Mouse (Mus musculus) c-Kit-positive CD71-positive TER-119-negative erythroid progenitor cells, embryonic 14.5 days (primary cell): ENCODE data around the gene Efcab2.
A peak's percentile ranks its signal among the peaks of the same experiment; 100 is the strongest.

Source experiments
- DNase-seq: peaks from one replicate; pipeline ENCODE4 v3.0.0-alpha.2; 2013; ENCODE audit warnings: low read depth

Efcab2 gene

GRCm38 (mm10) chr1:178485138-178485867 is 79.4 kb downstream of the Efcab2 start:
- DNase-seq, result no peak

DNA sequence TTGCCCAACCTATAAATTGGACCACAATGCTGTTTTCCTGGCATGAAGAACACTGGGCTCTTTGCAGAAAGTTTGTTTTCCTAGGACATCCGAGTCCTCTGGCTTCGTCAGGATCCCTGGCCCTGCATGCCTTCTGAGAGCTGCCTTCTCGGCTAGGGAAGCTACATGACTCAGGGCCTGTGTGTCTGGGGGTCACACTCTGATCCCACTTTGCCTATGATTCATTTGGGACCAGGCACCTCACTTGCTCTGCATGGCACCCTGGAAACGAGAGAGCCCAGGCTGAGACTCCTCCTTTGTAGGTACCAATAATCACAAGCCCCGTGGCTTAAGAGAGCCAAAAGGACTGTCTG is 80.0 kb downstream of the Efcab2 start:
- no peak for DNase-seq

DNA sequence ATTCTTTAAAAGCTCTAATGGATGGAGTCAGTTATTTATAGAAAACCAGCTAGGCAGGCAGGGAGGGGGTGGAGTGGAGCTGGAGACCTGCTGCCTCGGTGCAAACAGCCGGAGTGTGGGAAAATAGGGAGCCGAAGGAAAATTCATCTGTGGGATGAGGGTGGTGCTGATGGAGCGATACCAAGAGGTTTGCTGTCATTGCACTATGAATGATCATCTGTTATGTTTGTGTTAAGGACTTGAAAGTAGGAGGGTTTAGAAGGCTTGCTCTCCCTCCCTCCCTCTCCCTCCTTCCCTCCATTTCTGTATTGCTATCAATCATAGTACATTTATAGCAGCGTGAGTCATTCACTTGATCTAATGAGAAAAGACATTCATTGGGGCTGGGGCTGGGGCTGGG is 80.9 kb downstream of the Efcab2 start:
- DNase-seq, result no peak

- DNase-seq, result no peak
These were observed 83.2 kb downstream of the Efcab2 start for GRCm38 (mm10) chr1:178489127-178489526.

DNA sequence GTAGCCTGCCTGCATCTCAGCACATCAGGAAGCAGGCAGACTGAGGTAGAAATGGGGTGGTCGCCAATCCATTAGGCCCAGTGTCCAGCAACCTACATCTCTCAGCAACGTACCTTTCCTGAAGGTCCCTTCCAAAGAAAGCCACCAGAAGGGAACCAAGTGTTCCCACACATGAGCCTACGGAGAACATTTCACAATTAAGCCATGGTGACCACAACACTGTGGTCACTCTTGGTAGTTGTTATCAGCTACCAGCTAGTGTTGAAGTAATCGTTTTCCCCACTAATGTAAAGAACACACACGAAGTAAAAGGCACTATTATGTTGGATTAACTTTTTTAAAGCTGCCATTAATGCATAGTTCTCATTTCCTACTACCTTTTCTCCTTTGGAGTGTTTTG is 85.8 kb downstream of the Efcab2 start:
- no peak for DNase-seq

GRCm38 (mm10) chr1:178492493-178492892 is 86.6 kb downstream of the Efcab2 start:
- no peak for DNase-seq

DNA sequence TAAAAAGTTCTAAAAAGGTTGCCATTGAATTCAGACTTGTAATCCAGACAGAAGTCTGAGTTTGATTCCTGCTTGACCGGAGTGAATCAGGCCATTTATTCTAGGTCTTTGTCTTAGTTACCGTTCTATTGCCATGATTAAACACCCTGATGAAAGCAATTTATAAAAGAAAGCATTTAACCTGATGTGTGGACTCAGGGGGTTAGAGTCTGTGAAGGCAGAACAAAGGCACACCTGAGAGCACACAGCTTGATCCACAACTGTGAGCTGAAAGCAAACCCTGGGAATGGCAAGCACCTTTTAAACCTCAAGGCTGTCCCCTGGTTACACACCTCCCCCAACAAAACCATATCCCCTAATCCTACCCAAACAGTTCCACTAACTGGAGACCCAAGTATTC is 90.3 kb downstream of the Efcab2 start:
- no peak for DNase-seq

DNA sequence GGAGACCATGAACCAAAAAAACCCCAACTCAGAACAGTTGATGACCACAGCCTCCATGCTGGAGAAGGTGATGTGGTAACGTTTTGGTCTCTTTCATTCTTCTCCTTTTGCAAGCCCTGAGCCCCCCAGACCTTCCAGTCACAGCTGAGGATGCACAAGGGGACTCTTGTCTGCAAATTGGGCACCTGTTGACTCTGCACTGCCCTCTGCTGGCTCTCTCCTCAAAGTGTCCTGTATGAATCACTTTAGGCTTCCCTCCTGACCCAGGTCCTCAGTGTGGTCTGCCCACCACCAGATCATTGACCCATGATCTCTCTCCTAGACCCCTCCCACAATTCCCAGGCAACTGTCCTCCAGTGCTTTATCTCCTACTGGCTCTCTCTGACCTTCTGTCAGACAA is 91.0 kb downstream of the Efcab2 start:
- peak; percentile 32 for DNase-seq

GRCm38 (mm10) chr1:178506938-178507337 is 101.1 kb downstream of the Efcab2 start:
- no peak for DNase-seq

- DNase-seq, result no peak
These were observed 106.6 kb downstream of the Efcab2 start for GRCm38 (mm10) chr1:178512323-178513031.

GRCm38 (mm10) chr1:178513954-178514353 is 108.1 kb downstream of the Efcab2 start:
- DNase-seq, result no peak

GRCm38 (mm10) chr1:178515839-178516238 is 110.0 kb downstream of the Efcab2 start:
- DNase-seq, result no peak

DNA sequence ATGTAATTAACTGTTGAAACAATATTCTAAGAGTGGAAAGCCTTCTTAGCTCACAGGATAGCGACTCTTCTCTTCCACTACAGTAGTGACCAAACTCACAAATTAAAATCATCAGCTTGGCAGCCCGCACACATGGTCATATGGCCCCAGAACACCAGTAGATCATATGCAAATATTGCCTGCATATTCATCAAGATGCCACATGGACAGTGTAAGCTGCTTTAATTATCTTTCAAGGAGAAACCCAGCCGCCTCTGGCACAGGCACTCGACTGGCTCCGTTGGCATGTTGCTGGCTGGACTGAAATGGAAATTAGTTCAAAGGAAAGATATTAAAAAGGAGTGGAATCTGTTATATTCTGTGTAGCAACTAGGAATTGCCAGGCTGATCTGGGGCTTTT is 116.5 kb downstream of the Efcab2 start:
- DNase-seq, result no peak

DNA sequence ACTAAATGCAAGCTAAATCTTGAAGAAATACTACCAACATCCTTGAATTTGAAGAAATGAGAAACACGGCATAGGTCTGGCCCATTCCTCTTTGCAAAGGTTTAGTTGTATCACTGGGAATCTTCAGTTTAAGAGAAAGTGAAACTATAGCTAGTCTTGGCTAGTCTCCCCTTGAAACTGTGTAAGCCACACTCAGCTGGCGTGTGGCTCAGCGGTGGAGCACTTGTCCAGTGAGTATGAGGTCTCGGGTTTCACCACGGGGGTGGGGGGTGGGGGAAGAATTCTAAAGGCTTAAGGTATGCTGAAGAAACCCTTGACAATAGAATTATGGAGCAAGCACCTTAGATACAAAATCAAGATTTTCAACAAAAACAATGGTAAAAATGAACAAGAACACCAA is 117.3 kb downstream of the Efcab2 start:
- no peak for DNase-seq

GRCm38 (mm10) chr1:178527185-178527546 is 121.3 kb downstream of the Efcab2 start:
- peak; percentile 75 for DNase-seq

DNA sequence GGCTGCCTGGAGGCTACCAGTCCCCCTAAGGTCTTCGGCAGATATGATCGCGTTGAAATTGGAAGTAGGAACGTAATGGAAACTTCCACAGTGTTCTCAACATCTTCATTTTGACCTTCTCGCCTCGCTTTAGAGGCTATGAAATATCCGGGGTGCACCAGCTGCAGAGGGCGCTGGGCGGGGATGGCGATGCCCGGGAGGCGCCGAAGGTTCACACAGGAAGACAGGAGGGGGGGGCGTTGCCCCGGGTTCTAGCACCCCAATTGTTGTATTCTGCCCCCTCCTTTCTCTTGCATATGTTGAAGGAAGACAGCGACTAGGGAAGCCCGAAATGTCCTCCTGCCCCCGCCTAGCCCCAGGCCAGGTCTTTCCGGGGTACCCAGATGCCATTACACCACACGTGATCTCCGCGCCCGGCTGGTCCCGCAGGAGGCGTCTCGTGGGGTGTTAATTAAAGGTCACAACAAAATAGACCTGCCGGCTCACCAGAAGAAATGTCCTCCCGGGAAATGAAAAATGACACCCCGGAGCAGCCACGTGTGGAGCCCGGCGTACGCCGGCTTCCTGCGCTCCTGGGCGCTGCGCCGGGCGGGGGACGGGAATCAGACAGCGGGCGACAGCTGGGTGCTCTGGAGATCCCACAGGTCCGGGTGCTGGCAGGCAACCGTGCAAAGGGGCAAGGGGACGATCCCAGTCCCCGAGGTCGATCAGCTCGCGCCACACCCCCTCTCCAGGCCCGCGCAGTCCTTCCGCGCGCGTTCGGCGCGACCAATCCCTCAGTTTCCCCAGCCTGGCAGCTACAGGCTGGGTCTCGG is 121.9 kb downstream of the Efcab2 start:
- no peak for DNase-seq

DNA sequence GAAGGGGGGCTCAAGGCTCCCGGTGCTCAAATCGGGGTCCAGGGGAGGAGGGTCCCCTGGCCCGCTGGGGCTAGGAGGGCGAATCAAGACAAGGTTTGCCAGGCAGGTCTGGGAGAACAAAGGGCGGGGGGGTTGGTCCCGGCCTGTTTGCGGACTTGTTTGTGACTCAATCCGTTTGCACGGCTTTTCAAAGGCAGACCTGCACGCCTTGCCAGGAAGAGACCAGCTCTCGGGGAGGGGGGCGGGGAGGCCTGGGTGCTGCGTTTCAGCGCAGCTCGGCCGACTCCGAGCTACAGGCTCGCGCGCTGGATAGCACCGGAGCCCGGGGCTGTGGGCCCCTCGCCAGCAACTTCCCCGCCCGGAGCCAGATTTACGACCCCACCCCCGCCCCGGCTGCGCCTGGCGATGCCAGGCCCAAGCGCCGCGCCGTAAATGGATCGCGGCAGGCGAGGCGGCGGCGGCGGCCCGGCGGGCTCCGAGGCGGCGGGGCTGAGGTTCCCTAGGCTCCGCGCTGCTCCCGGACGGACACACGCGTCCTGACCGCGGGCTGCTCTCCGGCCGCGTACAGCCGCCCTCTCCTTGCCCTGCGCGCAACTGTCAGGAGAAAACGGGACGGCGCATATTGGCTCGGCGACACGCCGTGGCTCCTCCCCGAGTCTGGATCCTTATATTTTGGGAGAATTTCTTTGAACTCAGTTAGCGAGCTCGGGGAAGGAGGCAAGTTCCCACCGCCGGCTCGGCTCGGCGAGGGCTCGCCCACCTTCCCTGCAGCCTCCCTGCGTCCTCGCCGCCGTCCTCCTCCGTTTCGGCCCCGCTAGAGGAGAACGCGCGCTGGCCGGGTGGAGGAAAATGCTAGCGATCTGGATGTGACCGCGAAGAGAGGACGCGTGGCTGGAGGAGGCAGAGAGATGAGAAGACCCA is 122.8 kb downstream of the Efcab2 start, which contains the start of gene Kif26b:
Gene Kif26b (plus strand): TSS at position 695 of the 921 bp plus-strand sequence.
- DNase-seq, result no peak

GRCm38 (mm10) chr1:178529512-178530300 is 123.8 kb downstream of the Efcab2 start:
- no peak for DNase-seq

DNA sequence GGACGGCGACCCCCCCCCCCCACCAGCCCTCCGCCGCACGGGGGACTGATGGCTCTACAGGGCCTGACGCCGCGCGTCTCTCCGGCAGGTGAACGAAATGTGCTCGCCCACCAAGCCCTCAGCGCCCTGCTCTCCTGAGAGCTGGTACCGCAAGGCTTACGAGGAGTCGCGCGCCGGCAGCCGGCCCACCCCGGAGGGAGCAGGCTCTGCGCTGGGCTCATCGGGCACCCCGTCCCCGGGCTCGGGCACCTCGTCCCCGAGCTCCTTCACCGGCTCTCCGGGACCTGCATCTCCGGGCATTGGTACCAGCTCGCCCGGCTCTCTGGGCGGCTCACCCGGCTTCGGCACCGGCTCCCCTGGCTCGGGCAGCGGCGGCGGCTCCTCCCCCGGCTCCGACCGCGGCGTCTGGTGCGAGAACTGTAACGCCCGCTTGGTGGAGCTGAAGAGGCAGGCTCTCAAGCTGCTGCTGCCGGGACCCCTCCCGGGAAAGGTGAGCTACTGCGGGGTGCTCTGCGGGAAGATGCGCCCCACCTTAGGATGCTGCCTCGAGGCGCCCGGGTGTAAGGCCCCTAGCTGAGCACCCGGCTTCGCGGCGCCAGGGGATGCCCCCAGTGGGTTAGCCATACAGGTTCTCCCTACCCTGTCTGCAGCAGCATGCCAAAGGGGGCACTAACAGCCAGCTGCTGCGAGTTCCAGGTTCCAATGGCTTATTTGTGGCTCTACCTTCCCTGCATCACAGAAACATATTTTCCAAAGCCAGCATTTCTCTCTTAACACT is 124.6 kb downstream of the Efcab2 start:
- DNase-seq, result no peak
